Mouse (Mus musculus): Measurements from ENCODE around the gene Prpf6. TPM values are rescaled to one million over a fixed set of nuclear protein-coding genes. Genes with fewer than 3 reads are reported as not detected.

Prpf6 gene
- polyA plus RNA-seq, 1 experiment from 2014 or later: 77.0 TPM

DNA sequence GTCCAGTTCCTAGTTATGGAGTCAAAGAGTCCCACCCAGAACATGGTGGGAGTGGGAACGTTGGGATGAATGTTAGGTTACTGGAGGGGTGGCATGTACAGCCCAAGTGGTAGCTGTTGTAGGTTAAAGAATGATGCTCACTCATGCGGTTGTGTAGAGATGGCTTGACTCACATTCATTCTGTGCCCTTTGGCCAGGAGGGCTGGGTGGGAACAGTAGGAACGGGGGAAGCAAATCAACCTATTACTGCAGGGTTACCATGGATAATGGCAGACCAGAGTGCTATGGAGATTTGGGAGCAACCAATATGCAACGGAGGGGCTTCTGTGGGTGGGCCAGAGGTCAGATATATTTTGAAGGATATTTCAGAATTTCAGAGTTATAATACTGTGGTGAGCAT is 83.3 kb downstream of the Prpf6 start:
- Histone ChIP-seq H3K27ac (ENCODE audit: low read depth, low read length) (no peak overlapping the region), H3K9me3 (ENCODE audit: control insufficient read depth, low read length) (no peaks in the 10 kb centered on the region), H3K36me3 (ENCODE audit: control insufficient read depth, insufficient read depth, low read length) (no peaks in the 10 kb centered on the region), H3K9ac (ENCODE audit: low read length) (no peak overlapping the region), H3K4me2 (no peak overlapping the region), H3K4me1 (ENCODE audit: control insufficient read depth, insufficient read depth, low read length) (peaks cover 13% of the 10 kb centered on the region), H3K27me3 (ENCODE audit: control insufficient read depth, insufficient read depth, low read length) (peaks cover 39% of the 10 kb centered on the region), H3K4me3 (ENCODE audit: low read depth, low read length) (no peak overlapping the region)
- DNase-seq (ENCODE audit: low spot score, missing footprints) (no peak), ATAC-seq (ENCODE audit: low FRiP score) (no peak)
- 82% methylated on average over 4 of the region's 4 CpGs for WGBS

GRCm38 (mm10) chr2:181675454-181675853 is 83.8 kb downstream of the Prpf6 start:
- ATAC-seq (ENCODE audit: low FRiP score) (peak; percentile 40; the same call in 1 of the 2 replicates), DNase-seq (ENCODE audit: low spot score, missing footprints) (peak; percentile 93)
- Histone ChIP-seq H3K9me3 (ENCODE audit: control insufficient read depth, low read length) (no peaks in the 10 kb centered on the region), H3K4me3 (ENCODE audit: low read depth, low read length) (no peak overlapping the region), H3K9ac (ENCODE audit: low read length) (peak overlapping the region; percentile 40; the same call in 1 of the 2 replicates), H3K27me3 (ENCODE audit: control insufficient read depth, insufficient read depth, low read length) (peaks cover 34% of the 10 kb centered on the region), H3K36me3 (ENCODE audit: control insufficient read depth, insufficient read depth, low read length) (no peaks in the 10 kb centered on the region), H3K4me2 (peak overlapping the region; percentile 32), H3K27ac (ENCODE audit: low read depth, low read length) (no peak overlapping the region), H3K4me1 (ENCODE audit: control insufficient read depth, insufficient read depth, low read length) (peaks cover 14% of the 10 kb centered on the region)
- WGBS: 4% methylated on average over 14 of the region's 14 CpGs

GRCm38 (mm10) chr2:181676424-181676823 is 84.8 kb downstream of the Prpf6 start:
- no peak overlapping the region for H3K27ac ChIP-seq (ENCODE audit: low read depth, low read length)
- H3K4me2 ChIP-seq: no peak overlapping the region
- ATAC-seq (ENCODE audit: low FRiP score): no peak
- H3K27me3 ChIP-seq (ENCODE audit: control insufficient read depth, insufficient read depth, low read length): peaks cover 25% of the 10 kb centered on the region
- H3K4me1 ChIP-seq (ENCODE audit: control insufficient read depth, insufficient read depth, low read length): peaks cover 16% of the 10 kb centered on the region
- 33% methylated on average over 2 of the region's 2 CpGs for WGBS
- H3K36me3 ChIP-seq (ENCODE audit: control insufficient read depth, insufficient read depth, low read length): no peaks in the 10 kb centered on the region
- H3K4me3 ChIP-seq (ENCODE audit: low read depth, low read length): no peak overlapping the region
- H3K9me3 ChIP-seq (ENCODE audit: control insufficient read depth, low read length): no peaks in the 10 kb centered on the region
- no peak overlapping the region for H3K9ac ChIP-seq (ENCODE audit: low read length)
- DNase-seq (ENCODE audit: low spot score, missing footprints): no peak

- no peak for ATAC-seq (ENCODE audit: low FRiP score)
- 61% methylated on average over 5 of the region's 5 CpGs for WGBS
- H3K9ac ChIP-seq (ENCODE audit: low read length): no peak overlapping the region
These were observed 85.6 kb downstream of the Prpf6 start for GRCm38 (mm10) chr2:181677096-181677754.

GRCm38 (mm10) chr2:181677755-181678098 is 86.1 kb downstream of the Prpf6 start:
- no peaks in the 10 kb centered on the region for H3K9me3 ChIP-seq (ENCODE audit: control insufficient read depth, low read length)
- no peak overlapping the region for H3K27ac ChIP-seq (ENCODE audit: low read depth, low read length)
- H3K9ac ChIP-seq (ENCODE audit: low read length): no peak overlapping the region
- peaks cover 12% of the 10 kb centered on the region for H3K27me3 ChIP-seq (ENCODE audit: control insufficient read depth, insufficient read depth, low read length)
- peaks cover 16% of the 10 kb centered on the region for H3K4me1 ChIP-seq (ENCODE audit: control insufficient read depth, insufficient read depth, low read length)
- 62% methylated on average over 3 of the region's 3 CpGs for WGBS
- H3K4me3 ChIP-seq (ENCODE audit: low read depth, low read length): no peak overlapping the region
- H3K4me2 ChIP-seq: no peak overlapping the region
- ATAC-seq (ENCODE audit: low FRiP score): no peak
- H3K36me3 ChIP-seq (ENCODE audit: control insufficient read depth, insufficient read depth, low read length): no peaks in the 10 kb centered on the region
- DNase-seq (ENCODE audit: low spot score, missing footprints): no peak

More at GRCm38 (mm10) chr2:181677096-181677754, 85.6 kb downstream of the Prpf6 start:
- Histone ChIP-seq H3K9me3 (ENCODE audit: control insufficient read depth, low read length) (no peaks in the 10 kb centered on the region), H3K4me1 (ENCODE audit: control insufficient read depth, insufficient read depth, low read length) (peaks cover 16% of the 10 kb centered on the region), H3K36me3 (ENCODE audit: control insufficient read depth, insufficient read depth, low read length) (no peaks in the 10 kb centered on the region), H3K27me3 (ENCODE audit: control insufficient read depth, insufficient read depth, low read length) (peaks cover 17% of the 10 kb centered on the region), H3K27ac (ENCODE audit: low read depth, low read length) (no peak overlapping the region), H3K4me3 (ENCODE audit: low read depth, low read length) (no peak overlapping the region), H3K4me2 (no peak overlapping the region)
- DNase-seq (ENCODE audit: low spot score, missing footprints): no peak

GRCm38 (mm10) chr2:181678780-181679179 is 87.1 kb downstream of the Prpf6 start:
- peaks cover 16% of the 10 kb centered on the region for H3K4me1 ChIP-seq (ENCODE audit: control insufficient read depth, insufficient read depth, low read length)

GRCm38 (mm10) chr2:181679951-181680715 is 88.5 kb downstream of the Prpf6 start, which contains the start of gene Tcea2:
Tcea2 (plus strand) TSS chr2:181680310.
- under 1% methylated on average over 64 of the region's 69 CpGs for WGBS

More at GRCm38 (mm10) chr2:181678780-181679179, 87.1 kb downstream of the Prpf6 start:
- Histone ChIP-seq H3K27ac (ENCODE audit: low read depth, low read length) (no peak overlapping the region), H3K9me3 (ENCODE audit: control insufficient read depth, low read length) (no peaks in the 10 kb centered on the region), H3K9ac (ENCODE audit: low read length) (no peak overlapping the region), H3K4me2 (no peak overlapping the region), H3K36me3 (ENCODE audit: control insufficient read depth, insufficient read depth, low read length) (no peaks in the 10 kb centered on the region), H3K27me3 (ENCODE audit: control insufficient read depth, insufficient read depth, low read length) (peaks cover 2% of the 10 kb centered on the region; the same call in 1 of the 2 replicates), H3K4me3 (ENCODE audit: low read depth, low read length) (no peak overlapping the region)
- ATAC-seq (ENCODE audit: low FRiP score): peak; percentile 53; the same call in 1 of the 2 replicates
- WGBS: 44% methylated on average over 1 of the region's 1 CpGs
- peak; percentile 94 for DNase-seq (ENCODE audit: low spot score, missing footprints)

GRCm38 (mm10) chr2:181680716-181681117 is 89.0 kb downstream of the Prpf6 start:
- Histone ChIP-seq H3K27me3 (ENCODE audit: control insufficient read depth, insufficient read depth, low read length) (no peaks in the 10 kb centered on the region; the same call in 1 of the 2 replicates), H3K27ac (ENCODE audit: low read depth, low read length) (no peak overlapping the region), H3K9ac (ENCODE audit: low read length) (peak overlapping the region; percentile 84), H3K4me1 (ENCODE audit: control insufficient read depth, insufficient read depth, low read length) (peaks cover 12% of the 10 kb centered on the region), H3K36me3 (ENCODE audit: control insufficient read depth, insufficient read depth, low read length) (no peaks in the 10 kb centered on the region), H3K4me2 (peak overlapping the region; percentile 77), H3K9me3 (ENCODE audit: control insufficient read depth, low read length) (no peaks in the 10 kb centered on the region), H3K4me3 (ENCODE audit: low read depth, low read length) (peak overlapping the region; percentile 59)
- ATAC-seq (ENCODE audit: low FRiP score) (peak; percentile 19), DNase-seq (ENCODE audit: low spot score, missing footprints) (peak; percentile 93)
- WGBS: 22% methylated on average over 7 of the region's 7 CpGs

More at GRCm38 (mm10) chr2:181679951-181680715, 88.5 kb downstream of the Prpf6 start, which contains the start of gene Tcea2:
- Histone ChIP-seq H3K4me1 (ENCODE audit: control insufficient read depth, insufficient read depth, low read length) (peaks cover 16% of the 10 kb centered on the region), H3K36me3 (ENCODE audit: control insufficient read depth, insufficient read depth, low read length) (no peaks in the 10 kb centered on the region), H3K27me3 (ENCODE audit: control insufficient read depth, insufficient read depth, low read length) (no peaks in the 10 kb centered on the region; the same call in 1 of the 2 replicates), H3K4me3 (ENCODE audit: low read depth, low read length) (peak within 1 kb of the TSS; percentile 59), H3K27ac (ENCODE audit: low read depth, low read length) (no peak within 1 kb of the TSS), H3K9ac (ENCODE audit: low read length) (peak within 1 kb of the TSS; percentile 84), H3K4me2 (peak within 1 kb of the TSS; percentile 77), H3K9me3 (ENCODE audit: control insufficient read depth, low read length) (no peaks in the 10 kb centered on the region)
- peak; percentile 97 for DNase-seq (ENCODE audit: low spot score, missing footprints)
- ATAC-seq (ENCODE audit: low FRiP score): peak; percentile 75

DNA sequence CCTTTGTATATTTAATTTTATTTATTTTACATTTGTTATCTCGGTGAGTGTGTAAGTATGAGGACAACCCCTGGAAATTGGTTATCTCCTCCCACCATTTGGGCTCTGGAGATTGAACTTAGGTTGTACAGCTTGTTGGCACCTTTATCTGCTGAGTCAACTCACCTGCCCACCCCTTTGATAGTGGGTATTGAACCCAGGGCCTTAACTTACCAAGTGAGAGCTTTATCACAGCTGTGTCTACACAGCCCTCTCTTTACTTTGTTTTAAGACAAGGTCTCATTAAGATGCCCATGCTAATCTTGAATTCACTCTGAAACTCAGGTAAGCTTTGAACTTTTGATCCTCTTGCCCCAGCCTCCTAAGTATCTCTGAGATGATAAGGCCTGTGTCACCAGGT is 90.3 kb downstream of the Prpf6 start:
- H3K27ac ChIP-seq (ENCODE audit: low read depth, low read length): no peak overlapping the region
- peaks cover 12% of the 10 kb centered on the region for H3K4me1 ChIP-seq (ENCODE audit: control insufficient read depth, insufficient read depth, low read length)
- no peaks in the 10 kb centered on the region; the same call in 1 of the 2 replicates for H3K27me3 ChIP-seq (ENCODE audit: control insufficient read depth, insufficient read depth, low read length)
- H3K9me3 ChIP-seq (ENCODE audit: control insufficient read depth, low read length): no peaks in the 10 kb centered on the region
- no peak overlapping the region for H3K9ac ChIP-seq (ENCODE audit: low read length)
- DNase-seq (ENCODE audit: low spot score, missing footprints) (no peak), ATAC-seq (ENCODE audit: low FRiP score) (no peak)
- WGBS: 84% methylated on average over 1 of the region's 1 CpGs
- H3K36me3 ChIP-seq (ENCODE audit: control insufficient read depth, insufficient read depth, low read length): peaks cover 2% of the 10 kb centered on the region; the same call in 1 of the 2 replicates
- H3K4me3 ChIP-seq (ENCODE audit: low read depth, low read length): no peak overlapping the region
- no peak overlapping the region for H3K4me2 ChIP-seq
